Mouse (Mus musculus) G1E (cell line): ENCODE measurements at regions not wholly inside any gene's neighbourhood (a gene's known extent, or its start where the extent isn't known, plus 50 kb on each side); places are given as distances from the start of the nearest gene placed in this dataset.

Source experiments
- CTCF ChIP-seq: IDR thresholded peaks from 2 replicates; pipeline ENCODE4 v1.5.1; 2012; ENCODE audit warnings: low read depth, low read length, inconsistent platforms, mixed read lengths
- GATA1 ChIP-seq: IDR thresholded peaks from 2 replicates; pipeline ENCODE4 v1.6.1; 2012; ENCODE audit warnings: borderline replicate concordance, low read length, inconsistent platforms, mixed read lengths
- POLR2AphosphoS5 ChIP-seq: IDR thresholded peaks from 2 replicates; pipeline ENCODE4 v1.6.1; 2012; ENCODE audit warnings: low read depth, low read length, inconsistent platforms; ENCODE audit not compliant: insufficient replicate concordance
- TAL1 ChIP-seq: conservative IDR thresholded peaks from 2 replicates; pipeline ENCODE4 v1.6.1; 2012; ENCODE audit warnings: low read depth, low read length, inconsistent platforms, mixed read lengths

- TF ChIP-seq GATA1, result no peak
- TF ChIP-seq CTCF, result no peak
- no peak for TF ChIP-seq POLR2AphosphoS5
- no peak for TF ChIP-seq TAL1
These were observed 780.1 kb downstream of the Fat4 start for GRCm38 (mm10) chr3:39666817-39667216.
